Mouse (Mus musculus) E14TG2a.4 (cell line): Measurements from ENCODE around the gene Kcnk7.

Experiments
- H3K27me3 ChIP-seq: 2 replicates; pipeline ENCODE4 v1.6.1; 2014; ENCODE audit warnings: low read length, control low read depth; ENCODE audit not compliant: insufficient read depth
- H3K36me3 ChIP-seq: 2 replicates; pipeline ENCODE4 v1.6.1; 2014; ENCODE audit warnings: low read length, control low read depth; ENCODE audit not compliant: insufficient read depth
- H3K4me1 ChIP-seq: replicated peaks from 2 replicates; pipeline ENCODE4 v1.6.1; 2014; ENCODE audit warnings: low read depth, low read length, control low read depth
- H3K4me3 ChIP-seq: replicated peaks from 2 replicates; pipeline ENCODE4 v1.5.1; 2014; ENCODE audit warnings: mild to moderate bottlenecking, low read length
- H3K9me3 ChIP-seq: 2 replicates; pipeline ENCODE4 v1.6.1; 2014; ENCODE audit warnings: low read length, control low read depth
- CTCF ChIP-seq: conservative IDR thresholded peaks from 2 replicates; pipeline ENCODE4 v1.5.1; 2014; ENCODE audit warnings: low read length
- NANOG ChIP-seq: IDR thresholded peaks from 2 replicates; pipeline ENCODE4 v1.6.1; 2014; ENCODE audit warnings: borderline replicate concordance, low read length, mixed read lengths
- POU5F1 ChIP-seq: IDR thresholded peaks from 2 replicates; pipeline ENCODE4 v1.6.1; 2014; ENCODE audit warnings: low read length, borderline replicate concordance

Kcnk7 gene

GRCm38 (mm10) chr19:5734325-5734724 lies 30.2 kb downstream of the Kcnk7 start:
- TF ChIP-seq POU5F1 (no peak), NANOG (no peak), CTCF (no peak)
- H3K36me3 ChIP-seq: peaks cover 16% of the 10 kb centered on the region

GRCm38 (mm10) chr19:5739446-5739845 lies 35.3 kb downstream of the Kcnk7 start:
- Histone ChIP-seq H3K27me3 (peaks cover 64% of the 10 kb centered on the region), H3K9me3 (no peaks in the 10 kb centered on the region), H3K36me3 (no peaks in the 10 kb centered on the region), H3K4me3 (no peak overlapping the region), H3K4me1 (peaks cover 30% of the 10 kb centered on the region)
- no peak for TF ChIP-seq CTCF
- TF ChIP-seq NANOG: no peak
- TF ChIP-seq POU5F1: no peak

More at GRCm38 (mm10) chr19:5734325-5734724, 30.2 kb downstream of the Kcnk7 start:
- H3K27me3 ChIP-seq: peaks cover 13% of the 10 kb centered on the region
- peaks cover 30% of the 10 kb centered on the region for H3K4me1 ChIP-seq
- no peaks in the 10 kb centered on the region for H3K9me3 ChIP-seq
- H3K4me3 ChIP-seq: no peak overlapping the region

DNA sequence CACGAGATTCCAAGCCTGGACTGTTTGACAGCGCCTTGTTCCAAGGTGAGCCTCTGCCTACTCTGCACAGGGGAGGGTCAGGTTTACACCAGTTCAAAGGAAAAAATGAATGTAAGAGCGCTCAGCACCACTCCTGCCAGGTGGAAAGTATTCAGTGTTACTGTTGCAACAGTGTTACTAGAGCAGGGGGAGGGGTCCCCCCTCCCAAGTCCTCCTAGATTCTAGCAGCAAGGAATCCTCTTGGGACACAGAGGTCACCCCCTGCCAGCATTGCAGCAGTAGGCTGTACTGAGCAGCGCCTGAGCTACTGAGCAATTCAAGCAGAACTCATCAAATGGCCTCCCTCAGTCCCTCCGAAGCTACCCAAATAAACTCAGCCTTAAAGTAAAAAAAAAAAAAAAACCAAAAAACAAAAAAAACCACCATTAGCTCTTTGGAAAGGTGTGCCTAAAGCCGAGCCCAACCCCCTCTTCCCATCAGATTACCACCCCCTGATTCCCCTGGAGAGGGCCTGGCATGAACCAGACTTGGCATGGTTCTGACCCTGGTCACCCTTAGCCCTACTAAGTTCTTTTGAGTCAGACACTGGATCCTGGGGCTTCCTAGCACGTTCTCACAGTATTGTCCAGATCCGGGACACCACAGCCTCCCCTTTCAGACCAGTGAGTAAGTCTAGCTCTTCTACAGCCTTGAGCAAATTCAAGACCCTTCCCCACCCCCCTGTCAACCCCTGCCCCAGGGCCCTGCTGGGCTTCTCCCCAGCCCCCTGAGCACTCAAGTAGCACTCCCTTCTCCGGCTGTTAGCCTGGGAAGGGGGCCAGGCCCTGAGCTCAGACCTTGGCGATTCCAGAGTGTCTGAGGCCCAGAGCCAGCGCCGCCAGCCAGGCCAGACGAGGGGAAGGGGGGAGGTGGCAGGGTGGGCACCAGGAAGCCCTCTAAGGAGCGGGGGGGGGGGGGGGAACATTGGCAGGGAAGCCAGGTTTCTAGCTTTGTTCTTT lies 36.5 kb downstream of the Kcnk7 start, which contains the start of gene Ltbp3:
Ltbp3 (plus strand) TSS at position 585 of the 998 bp plus-strand sequence.
- Histone ChIP-seq H3K36me3 (no peaks in the 10 kb centered on the region), H3K4me1 (peaks cover 37% of the 10 kb centered on the region), H3K9me3 (no peaks in the 10 kb centered on the region), H3K4me3 (peak within 1 kb of the TSS; percentile 78), H3K27me3 (peaks cover 70% of the 10 kb centered on the region)
- TF ChIP-seq CTCF: no peak
- TF ChIP-seq POU5F1: no peak
- no peak for TF ChIP-seq NANOG

DNA sequence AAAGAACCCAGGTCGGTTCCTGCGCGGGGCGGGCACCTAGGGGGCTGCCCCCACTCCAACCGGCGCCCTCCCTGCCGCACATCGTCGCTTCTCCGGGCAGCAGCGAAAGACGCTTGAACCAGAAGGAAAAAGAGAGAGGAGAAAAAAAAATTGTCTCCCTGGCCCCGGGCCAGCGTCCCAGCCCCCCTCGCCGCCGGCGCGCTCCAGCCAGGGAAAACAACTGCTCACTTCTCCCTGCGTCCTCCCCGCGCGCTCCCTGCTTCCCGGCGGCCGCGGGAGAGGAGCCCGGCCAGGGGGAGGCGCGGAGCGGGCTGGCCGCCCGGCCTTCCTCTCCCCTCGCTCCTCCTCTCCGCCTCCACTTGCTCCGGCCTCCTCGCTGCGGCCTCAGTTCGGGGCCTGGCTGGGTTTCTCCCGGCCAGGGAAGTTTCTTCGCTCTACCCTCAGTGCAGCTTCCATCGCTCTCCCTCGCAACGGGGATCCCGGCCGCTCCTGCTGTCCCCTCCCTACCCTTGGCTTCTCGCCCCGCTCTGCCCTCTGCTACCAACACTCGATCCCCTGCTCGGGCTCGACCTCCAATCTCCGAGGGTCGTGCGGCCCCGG lies 37.6 kb downstream of the Kcnk7 start:
- Histone ChIP-seq H3K9me3 (no peaks in the 10 kb centered on the region), H3K27me3 (peaks cover 75% of the 10 kb centered on the region), H3K4me1 (peaks cover 47% of the 10 kb centered on the region), H3K4me3 (peak overlapping the region; percentile 78), H3K36me3 (no peaks in the 10 kb centered on the region)
- TF ChIP-seq CTCF (no peak), NANOG (no peak), POU5F1 (no peak)

DNA sequence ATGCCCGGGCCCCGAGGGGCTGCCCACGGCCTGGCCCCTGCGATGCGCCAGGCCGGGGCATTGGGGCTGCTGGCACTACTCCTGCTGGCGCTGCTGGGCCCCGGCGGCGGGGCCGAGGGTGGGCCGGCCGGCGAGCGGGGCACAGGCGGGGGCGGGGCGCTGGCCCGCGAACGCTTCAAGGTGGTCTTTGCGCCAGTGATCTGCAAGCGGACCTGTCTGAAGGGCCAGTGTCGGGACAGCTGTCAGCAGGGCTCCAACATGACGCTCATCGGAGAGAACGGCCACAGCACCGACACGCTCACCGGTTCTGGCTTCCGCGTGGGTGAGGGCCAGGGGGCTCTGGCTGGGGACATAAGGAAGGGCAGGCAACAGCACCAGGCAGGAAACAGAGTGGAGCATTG lies 38.1 kb downstream of the Kcnk7 start:
- Histone ChIP-seq H3K9me3 (no peaks in the 10 kb centered on the region), H3K4me3 (peak overlapping the region; percentile 78), H3K36me3 (no peaks in the 10 kb centered on the region), H3K27me3 (peaks cover 78% of the 10 kb centered on the region), H3K4me1 (peaks cover 52% of the 10 kb centered on the region)
- TF ChIP-seq CTCF (no peak), NANOG (no peak), POU5F1 (no peak)

GRCm38 (mm10) chr19:5743576-5743975 lies 39.4 kb downstream of the Kcnk7 start:
- Histone ChIP-seq H3K27me3 (peaks cover 90% of the 10 kb centered on the region), H3K36me3 (no peaks in the 10 kb centered on the region), H3K4me3 (no peak overlapping the region), H3K4me1 (peaks cover 60% of the 10 kb centered on the region), H3K9me3 (no peaks in the 10 kb centered on the region)
- TF ChIP-seq POU5F1 (no peak), CTCF (no peak), NANOG (no peak)

- no peaks in the 10 kb centered on the region for H3K9me3 ChIP-seq
- H3K27me3 ChIP-seq: peaks cover 94% of the 10 kb centered on the region
- H3K4me3 ChIP-seq: peak overlapping the region; percentile 77
- no peak for TF ChIP-seq CTCF
- TF ChIP-seq POU5F1: no peak
- TF ChIP-seq NANOG: no peak
- H3K4me1 ChIP-seq: peaks cover 47% of the 10 kb centered on the region
- no peaks in the 10 kb centered on the region for H3K36me3 ChIP-seq
Observed at GRCm38 (mm10) chr19:5745756-5746710, 41.9 kb downstream of the Kcnk7 start.

DNA sequence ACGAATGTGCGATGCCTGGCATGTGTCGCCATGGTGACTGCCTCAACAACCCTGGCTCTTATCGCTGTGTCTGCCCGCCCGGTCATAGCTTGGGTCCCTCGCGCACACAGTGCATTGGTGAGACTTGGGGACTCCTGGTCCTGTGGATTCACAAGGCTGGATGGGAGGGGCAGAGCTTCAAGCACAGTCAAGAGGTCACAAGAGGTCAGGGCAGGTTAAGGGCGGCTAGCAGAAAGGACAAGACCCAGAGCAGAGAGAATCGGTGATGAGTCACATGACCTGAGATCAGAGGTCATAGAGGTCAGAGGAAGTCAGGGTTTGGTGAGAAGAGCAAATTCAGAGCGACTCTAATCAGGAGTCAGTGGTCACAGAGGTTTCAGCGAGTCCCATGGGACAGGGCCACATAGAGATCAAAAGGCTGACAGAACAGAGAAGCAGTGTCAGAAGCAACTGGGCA lies 42.8 kb downstream of the Kcnk7 start:
- H3K9me3 ChIP-seq: no peaks in the 10 kb centered on the region
- TF ChIP-seq NANOG: no peak
- no peak for TF ChIP-seq POU5F1
- TF ChIP-seq CTCF: no peak
- peaks cover 93% of the 10 kb centered on the region for H3K27me3 ChIP-seq

DNA sequence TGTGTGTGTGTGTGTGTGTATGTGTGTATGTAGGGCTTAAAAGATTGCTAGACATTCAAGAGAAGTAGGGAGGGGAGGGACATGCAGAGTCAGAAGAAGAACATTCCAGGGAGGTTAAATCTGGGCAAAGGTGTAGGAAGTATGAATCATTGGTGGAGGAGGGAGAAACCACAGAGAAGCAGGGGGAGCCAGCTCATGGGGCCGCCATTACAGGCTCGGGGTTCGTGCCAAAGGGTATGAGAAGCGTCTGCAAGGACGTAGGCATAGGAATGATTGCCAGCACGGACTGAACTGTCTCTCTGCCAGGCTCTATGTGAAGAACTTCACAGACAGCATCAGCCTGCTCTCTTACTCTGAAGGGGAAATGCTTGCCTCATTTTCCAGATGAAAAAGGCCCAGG lies 45.3 kb downstream of the Kcnk7 start:
- Histone ChIP-seq H3K4me3 (no peak overlapping the region), H3K4me1 (peaks cover 47% of the 10 kb centered on the region), H3K9me3 (no peaks in the 10 kb centered on the region), H3K27me3 (peaks cover 90% of the 10 kb centered on the region), H3K36me3 (no peaks in the 10 kb centered on the region)
- TF ChIP-seq POU5F1 (no peak), NANOG (no peak), CTCF (no peak)

More for the DNA sequence above, 42.8 kb downstream of the Kcnk7 start:
- Histone ChIP-seq H3K4me3 (peak overlapping the region; percentile 77), H3K36me3 (no peaks in the 10 kb centered on the region), H3K4me1 (peaks cover 50% of the 10 kb centered on the region)
